Mouse (Mus musculus) forebrain, embryonic 16.5 days (tissue): ENCODE measurements at regions not wholly inside any gene's neighbourhood (a gene's known extent, or its start where the extent isn't known, plus 50 kb on each side); places are given as distances from the start of the nearest gene placed in this dataset.

Source experiments
- ATAC-seq: fragments of 200-750 bp; cut with Nextera tagmentation; 2 replicates; pipeline ENCODE4 v1.8.0; 2017; ENCODE audit warnings: mild to moderate bottlenecking, moderate library complexity
- H3K27ac ChIP-seq: fragments of 300-500 bp; sonication (generic); 2 replicates; pipeline ENCODE4 v1.5.1; 2014; ENCODE audit warnings: low read length, control low read depth
- H3K27me3 ChIP-seq: fragments of 300-500 bp; sonication (generic); replicated peaks from 2 replicates; pipeline ENCODE4 v1.6.1; 2014; ENCODE audit warnings: low read length; ENCODE audit not compliant: control insufficient read depth, insufficient read depth
- H3K36me3 ChIP-seq: fragments of 300-500 bp; sonication (generic); 2 replicates; pipeline ENCODE4 v1.6.1; 2014; ENCODE audit not compliant: control insufficient read depth, insufficient read depth
- H3K4me1 ChIP-seq: fragments of 300-500 bp; sonication (generic); replicated peaks from 2 replicates; pipeline ENCODE4 v1.6.1; 2014; ENCODE audit warnings: low read length; ENCODE audit not compliant: control insufficient read depth, insufficient read depth
- H3K4me2 ChIP-seq: fragments of 300-500 bp; sonication (generic); 2 replicates; pipeline ENCODE4 v1.6.1; 2014; ENCODE audit warnings: mild to moderate bottlenecking, low read length, control low read depth
- H3K4me3 ChIP-seq: fragments of 300-500 bp; sonication (generic); replicated peaks from 2 replicates; pipeline ENCODE4 v1.5.1; 2014; ENCODE audit warnings: mild to moderate bottlenecking, low read length, control low read depth
- H3K9ac ChIP-seq: fragments of 300-500 bp; sonication (generic); replicated peaks from 2 replicates; pipeline ENCODE4 v1.6.1; 2014; ENCODE audit warnings: low read depth, low read length, control low read depth
- H3K9me3 ChIP-seq: fragments of 300-500 bp; sonication (generic); 2 replicates; pipeline ENCODE4 v1.6.1; 2016; ENCODE audit warnings: low read length; ENCODE audit not compliant: control insufficient read depth
- WGBS: fragments of 180-500 bp; shearing (Covaris S2); extraction: QIAGEN DNeasy Blood & Tissue Kit; methylation state at CpG from one replicate; pipeline ENCODE4 v1.1.7; 2014; 5-methylcytosine and 5-hydroxymethylcytosine counted together

- no peaks in the 10 kb centered on the region for H3K36me3 ChIP-seq
- no peak overlapping the region for H3K27ac ChIP-seq
- WGBS = 62% methylated on average over 8 of the region's 8 CpGs
Measured at GRCm38 (mm10) chr14:68820241-68820640, 473.9 kb downstream of the Synb start.

GRCm38 (mm10) chr14:68808976-68809375 lies 485.1 kb downstream of the Synb start:
- Histone ChIP-seq H3K4me1 (no peaks in the 10 kb centered on the region), H3K27me3 (no peaks in the 10 kb centered on the region), H3K4me3 (no peak overlapping the region), H3K36me3 (no peaks in the 10 kb centered on the region), H3K9me3 (no peaks in the 10 kb centered on the region), H3K4me2 (no peak overlapping the region), H3K27ac (no peak overlapping the region), H3K9ac (no peak overlapping the region)
- WGBS = 90% methylated on average over 3 of the region's 3 CpGs
- no peak for ATAC-seq

More at GRCm38 (mm10) chr14:68820241-68820640, 473.9 kb downstream of the Synb start:
- H3K4me1 ChIP-seq = no peaks in the 10 kb centered on the region
- no peaks in the 10 kb centered on the region for H3K9me3 ChIP-seq
- no peak overlapping the region for H3K4me3 ChIP-seq
- no peaks in the 10 kb centered on the region for H3K27me3 ChIP-seq
- no peak overlapping the region for H3K9ac ChIP-seq
- H3K4me2 ChIP-seq = no peak overlapping the region
- no peak for ATAC-seq

GRCm38 (mm10) chr14:68807918-68808317 lies 486.2 kb downstream of the Synb start:
- Histone ChIP-seq H3K27me3 (no peaks in the 10 kb centered on the region), H3K27ac (no peak overlapping the region), H3K9me3 (no peaks in the 10 kb centered on the region), H3K36me3 (no peaks in the 10 kb centered on the region), H3K9ac (no peak overlapping the region), H3K4me3 (no peak overlapping the region), H3K4me2 (no peak overlapping the region), H3K4me1 (no peaks in the 10 kb centered on the region)
- 86% methylated on average over 3 of the region's 3 CpGs for WGBS
- no peak for ATAC-seq

GRCm38 (mm10) chr14:68806646-68807045 lies 487.5 kb downstream of the Synb start:
- Histone ChIP-seq H3K4me2 (no peak overlapping the region), H3K27me3 (no peaks in the 10 kb centered on the region), H3K36me3 (no peaks in the 10 kb centered on the region), H3K9ac (no peak overlapping the region), H3K9me3 (no peaks in the 10 kb centered on the region), H3K4me3 (no peak overlapping the region), H3K27ac (no peak overlapping the region), H3K4me1 (no peaks in the 10 kb centered on the region)
- WGBS = 92% methylated on average over 1 of the region's 1 CpGs
- ATAC-seq = no peak

GRCm38 (mm10) chr14:68784395-68784794 lies 509.7 kb downstream of the Synb start:
- no peaks in the 10 kb centered on the region for H3K27me3 ChIP-seq
- no peak overlapping the region for H3K9ac ChIP-seq
- no peaks in the 10 kb centered on the region for H3K4me1 ChIP-seq
- WGBS = 91% methylated on average over 3 of the region's 3 CpGs
- no peak overlapping the region for H3K27ac ChIP-seq
- no peaks in the 10 kb centered on the region for H3K9me3 ChIP-seq
- H3K4me3 ChIP-seq = no peak overlapping the region
- H3K36me3 ChIP-seq = no peaks in the 10 kb centered on the region
- no peak for ATAC-seq
- H3K4me2 ChIP-seq = no peak overlapping the region

- Histone ChIP-seq H3K27me3 (no peaks in the 10 kb centered on the region), H3K27ac (no peak overlapping the region), H3K36me3 (no peaks in the 10 kb centered on the region), H3K9me3 (no peaks in the 10 kb centered on the region), H3K4me1 (no peaks in the 10 kb centered on the region), H3K4me2 (no peak overlapping the region), H3K4me3 (no peak overlapping the region), H3K9ac (no peak overlapping the region)
- WGBS = 93% methylated on average over 1 of the region's 1 CpGs
- ATAC-seq = no peak
Measured at GRCm38 (mm10) chr14:68783216-68783615, 510.9 kb downstream of the Synb start.

GRCm38 (mm10) chr14:68770411-68770810 lies 523.7 kb downstream of the Synb start:
- 84% methylated on average over 2 of the region's 2 CpGs for WGBS
- Histone ChIP-seq H3K36me3 (no peaks in the 10 kb centered on the region), H3K9ac (no peak overlapping the region), H3K4me2 (no peak overlapping the region), H3K27ac (no peak overlapping the region), H3K27me3 (no peaks in the 10 kb centered on the region), H3K4me1 (no peaks in the 10 kb centered on the region), H3K4me3 (no peak overlapping the region), H3K9me3 (no peaks in the 10 kb centered on the region)
- no peak for ATAC-seq

GRCm38 (mm10) chr14:68762916-68763315 lies 531.2 kb downstream of the Synb start:
- Histone ChIP-seq H3K9me3 (no peaks in the 10 kb centered on the region), H3K27me3 (no peaks in the 10 kb centered on the region), H3K4me2 (no peak overlapping the region), H3K4me3 (no peak overlapping the region), H3K36me3 (no peaks in the 10 kb centered on the region), H3K4me1 (no peaks in the 10 kb centered on the region), H3K27ac (no peak overlapping the region), H3K9ac (no peak overlapping the region)
- ATAC-seq = no peak
- 74% methylated on average over 3 of the region's 3 CpGs for WGBS

- 70% methylated on average over 2 of the region's 2 CpGs for WGBS
- no peak for ATAC-seq
- no peak overlapping the region for H3K4me2 ChIP-seq
Measured at GRCm38 (mm10) chr14:68744661-68745060, 549.4 kb downstream of the Synb start.

GRCm38 (mm10) chr14:68738474-68738873 lies 555.6 kb downstream of the Synb start:
- no peak overlapping the region for H3K27ac ChIP-seq
- ATAC-seq = no peak
- no peak overlapping the region for H3K9ac ChIP-seq
- no peaks in the 10 kb centered on the region for H3K27me3 ChIP-seq
- no CpG with 5 or more reads among the region's 1 CpGs for WGBS
- no peaks in the 10 kb centered on the region for H3K9me3 ChIP-seq
- H3K4me3 ChIP-seq = no peak overlapping the region
- H3K4me2 ChIP-seq = no peak overlapping the region
- H3K36me3 ChIP-seq = no peaks in the 10 kb centered on the region
- no peaks in the 10 kb centered on the region for H3K4me1 ChIP-seq

More at GRCm38 (mm10) chr14:68744661-68745060, 549.4 kb downstream of the Synb start:
- Histone ChIP-seq H3K4me3 (no peak overlapping the region), H3K27me3 (no peaks in the 10 kb centered on the region), H3K9ac (no peak overlapping the region), H3K9me3 (no peaks in the 10 kb centered on the region), H3K27ac (no peak overlapping the region), H3K36me3 (no peaks in the 10 kb centered on the region), H3K4me1 (no peaks in the 10 kb centered on the region)
